Mouse (Mus musculus) erythroblast, embryonic 14.5 days (primary cell): ENCODE measurements around the gene Kat2a.

ENCODE experiments used
- GATA1 ChIP-seq: IDR thresholded peaks from 2 replicates; pipeline ENCODE4 v1.6.1; 2012; ENCODE audit warnings: low read length, inconsistent platforms, mixed read lengths
- TAL1 ChIP-seq: IDR thresholded peaks from 3 replicates; pipeline ENCODE4 v1.6.1; 2012; ENCODE audit warnings: low read length, inconsistent platforms, mixed read lengths

- TF ChIP-seq GATA1 (no peak), TAL1 (no peak)
Observed at GRCm38 (mm10) chr11:100719893-100720292, 7.6 kb upstream of the Kat2a start.
